Mouse (Mus musculus) spleen, postnatal 0 days (tissue): ENCODE data around the gene Ttc23l. TPM values are rescaled to one million over a fixed set of nuclear protein-coding genes. Genes with fewer than 3 reads are reported as not detected.

ENCODE experiments used
- polyA plus RNA-seq: library from polyadenylated mRNA; unstranded; fragments of >200 nt; fragmentation: Nextera tagmentation; extraction: Ambion mirVana; gene quantifications from 2 replicates; pipeline ENCODE4 v1.2.1, GENCODE M21; 2015

The Ttc23l gene
- polyA plus RNA-seq, result not detected in 2 replicates

GRCm38 (mm10) chr15:10558465-10558864 is at the start of gene Ttc23l:
TSS of gene Ttc23l (minus strand) at chr15:10558668.

GRCm38 (mm10) chr15:10485484-10486364 is 72.7 kb downstream of the Ttc23l start, which contains the start of the genes Brix1 and Rad1:
TSS of gene Brix1 (minus strand) at chr15:10485947.
TSS of gene Rad1 (plus strand) at chr15:10486018.

GRCm38 (mm10) chr15:10470151-10470831 is 88.2 kb downstream of the Ttc23l start, which contains the start of gene Dnajc21:
TSS of gene Dnajc21 (minus strand) at chr15:10470516.

Other genes with a start within 250 kb of the Ttc23l start
- gene Gm21973, start 233.3 kb downstream of the Ttc23l start, polyA plus RNA-seq, result not detected in 2 replicates
- gene Agxt2, start 200.1 kb downstream of the Ttc23l start, polyA plus RNA-seq, result not detected in 2 replicates
- 9.4 and 9.5 TPM in 2 replicates for gene Dnajc21, start 88.2 kb downstream of the Ttc23l start, polyA plus RNA-seq
- 96.4 and 98.6 TPM in 2 replicates for gene Brix1, start 72.7 kb downstream of the Ttc23l start, polyA plus RNA-seq
- gene Rad1, start 72.7 kb downstream of the Ttc23l start, polyA plus RNA-seq, result 24.8 and 25.8 TPM in 2 replicates
- gene Rai14, start 156.0 kb upstream of the Ttc23l start, polyA plus RNA-seq, result 11.1 and 15.3 TPM in 2 replicates